Mouse (Mus musculus): ENCODE measurements around the gene Zfp948. TPM values are rescaled to one million over a fixed set of nuclear protein-coding genes. Genes with fewer than 3 reads are reported as not detected.

Zfp948 gene
- polyA plus RNA-seq (2015; fragmentation: Nextera tagmentation; extraction: Ambion mirVana) = 10.4 and 11.1 TPM in 2 replicates

- 2% methylated on average over 29 of the region's 29 CpGs for WGBS
- H3K27me3 ChIP-seq (ENCODE audit: control insufficient read depth, insufficient read depth, low read length) = no peaks in the 10 kb centered on the region
- peak; percentile 98 for ATAC-seq (ENCODE audit: low FRiP score, low TSS enrichment)
- peak within 1 kb of the TSS; percentile 78 for H3K9ac ChIP-seq (ENCODE audit: low read length)
- no peaks in the 10 kb centered on the region for H3K4me1 ChIP-seq (replicated peaks; ENCODE audit: control insufficient read depth, insufficient read depth)
- peak within 1 kb of the TSS; percentile 72 for H3K4me2 ChIP-seq (replicated peaks; ENCODE audit: low read depth)
- peak within 1 kb of the TSS; percentile 72 for H3K4me3 ChIP-seq (ENCODE audit: low read depth, low read length)
- DNase-seq (ENCODE audit: low spot score) = peak; percentile 89
- peak within 1 kb of the TSS; percentile 96 for H3K27ac ChIP-seq (replicated peaks)
- peak; percentile 55 for TF ChIP-seq CTCF (IDR thresholded peaks at IDR 0.05; ENCODE audit: low read depth)
- TF ChIP-seq EP300 (optimal IDR thresholded peaks at IDR 0.05) = peak; percentile 73
- no peaks in the 10 kb centered on the region for H3K9me3 ChIP-seq (ENCODE audit: control insufficient read depth, low read length)
- no peaks in the 10 kb centered on the region for H3K36me3 ChIP-seq (ENCODE audit: control insufficient read depth, insufficient read depth, low read length)
Observed at GRCm38 (mm10) chr17:21566728-21567349, at the start of gene Zfp948. Gene Zfp948 (plus strand): TSS chr17:21567008.

- Histone ChIP-seq H3K4me3 (ENCODE audit: low read depth, low read length) (peak overlapping the region; percentile 54), H3K27me3 (ENCODE audit: control insufficient read depth, insufficient read depth, low read length) (no peaks in the 10 kb centered on the region), H3K9ac (ENCODE audit: low read length) (peak overlapping the region; percentile 73), H3K36me3 (ENCODE audit: control insufficient read depth, insufficient read depth, low read length) (no peaks in the 10 kb centered on the region), H3K9me3 (ENCODE audit: control insufficient read depth, low read length) (no peaks in the 10 kb centered on the region), H3K4me2 (replicated peaks; ENCODE audit: low read depth) (peak overlapping the region; percentile 75), H3K4me1 (replicated peaks; ENCODE audit: control insufficient read depth, insufficient read depth) (no peaks in the 10 kb centered on the region), H3K27ac (replicated peaks) (peak overlapping the region; percentile 95)
- DNase-seq (ENCODE audit: low spot score) (no peak), ATAC-seq (ENCODE audit: low FRiP score, low TSS enrichment) (no peak)
- TF ChIP-seq CTCF (IDR thresholded peaks at IDR 0.05; ENCODE audit: low read depth) = no peak
- no peak for TF ChIP-seq EP300 (optimal IDR thresholded peaks at IDR 0.05)
- 18% methylated on average over 4 of the region's 4 CpGs for WGBS
Observed at GRCm38 (mm10) chr17:21517130-21517671, 49.6 kb upstream of the Zfp948 start.

- H3K9me3 ChIP-seq (ENCODE audit: control insufficient read depth, low read length) = no peaks in the 10 kb centered on the region
Observed at GRCm38 (mm10) chr17:21526270-21526669, 40.5 kb upstream of the Zfp948 start.

GRCm38 (mm10) chr17:21530645-21531330 lies 36.0 kb upstream of the Zfp948 start:
- no peaks in the 10 kb centered on the region for H3K9me3 ChIP-seq (ENCODE audit: control insufficient read depth, low read length)
- H3K4me1 ChIP-seq (replicated peaks; ENCODE audit: control insufficient read depth, insufficient read depth) = no peaks in the 10 kb centered on the region; the same call in 1 of the 2 replicates
- no peaks in the 10 kb centered on the region for H3K36me3 ChIP-seq (ENCODE audit: control insufficient read depth, insufficient read depth, low read length)
- H3K27me3 ChIP-seq (ENCODE audit: control insufficient read depth, insufficient read depth, low read length) = no peaks in the 10 kb centered on the region
- 72% methylated on average over 5 of the region's 5 CpGs for WGBS
- ATAC-seq (ENCODE audit: low FRiP score, low TSS enrichment) (no peak), DNase-seq (ENCODE audit: low spot score) (no peak)
- TF ChIP-seq CTCF (IDR thresholded peaks at IDR 0.05; ENCODE audit: low read depth) = no peak
- TF ChIP-seq EP300 (optimal IDR thresholded peaks at IDR 0.05) = no peak
- H3K4me3 ChIP-seq (ENCODE audit: low read depth, low read length) = no peak overlapping the region
- H3K9ac ChIP-seq (ENCODE audit: low read length) = no peak overlapping the region
- no peak overlapping the region for H3K27ac ChIP-seq (replicated peaks)
- H3K4me2 ChIP-seq (replicated peaks; ENCODE audit: low read depth) = no peak overlapping the region; the same call in 1 of the 2 replicates

More at GRCm38 (mm10) chr17:21526270-21526669, 40.5 kb upstream of the Zfp948 start:
- no peak overlapping the region for H3K9ac ChIP-seq (ENCODE audit: low read length)
- no peak for ATAC-seq (ENCODE audit: low FRiP score, low TSS enrichment)
- no peaks in the 10 kb centered on the region for H3K36me3 ChIP-seq (ENCODE audit: control insufficient read depth, insufficient read depth, low read length)
- H3K27me3 ChIP-seq (ENCODE audit: control insufficient read depth, insufficient read depth, low read length) = no peaks in the 10 kb centered on the region
- no peak overlapping the region for H3K4me3 ChIP-seq (ENCODE audit: low read depth, low read length)
- H3K4me2 ChIP-seq (replicated peaks; ENCODE audit: low read depth) = no peak overlapping the region
- H3K4me1 ChIP-seq (replicated peaks; ENCODE audit: control insufficient read depth, insufficient read depth) = no peaks in the 10 kb centered on the region
- no peak overlapping the region for H3K27ac ChIP-seq (replicated peaks)
- DNase-seq (ENCODE audit: low spot score) = no peak
- no peak for TF ChIP-seq EP300 (optimal IDR thresholded peaks at IDR 0.05)
- TF ChIP-seq CTCF (IDR thresholded peaks at IDR 0.05; ENCODE audit: low read depth) = no peak

GRCm38 (mm10) chr17:21531621-21532020 lies 35.2 kb upstream of the Zfp948 start:
- DNase-seq (ENCODE audit: low spot score) = no peak
- H3K27me3 ChIP-seq (ENCODE audit: control insufficient read depth, insufficient read depth, low read length) = no peaks in the 10 kb centered on the region
- peak overlapping the region; percentile 99 for H3K9ac ChIP-seq (ENCODE audit: low read length)
- TF ChIP-seq EP300 (optimal IDR thresholded peaks at IDR 0.05) = no peak
- TF ChIP-seq CTCF (IDR thresholded peaks at IDR 0.05; ENCODE audit: low read depth) = no peak
- no peaks in the 10 kb centered on the region; the same call in 1 of the 2 replicates for H3K4me1 ChIP-seq (replicated peaks; ENCODE audit: control insufficient read depth, insufficient read depth)
- ATAC-seq (ENCODE audit: low FRiP score, low TSS enrichment) = no peak
- 45% methylated on average over 5 of the region's 5 CpGs for WGBS
- H3K27ac ChIP-seq (replicated peaks) = peak overlapping the region; percentile 99
- peak overlapping the region; percentile 80 for H3K4me2 ChIP-seq (replicated peaks; ENCODE audit: low read depth)
- H3K9me3 ChIP-seq (ENCODE audit: control insufficient read depth, low read length) = no peaks in the 10 kb centered on the region
- H3K4me3 ChIP-seq (ENCODE audit: low read depth, low read length) = peak overlapping the region; percentile 65
- H3K36me3 ChIP-seq (ENCODE audit: control insufficient read depth, insufficient read depth, low read length) = no peaks in the 10 kb centered on the region
